Mouse (Mus musculus): ENCODE data around the gene Nrsn2. TPM values are rescaled to one million over a fixed set of nuclear protein-coding genes. Genes with fewer than 3 reads are reported as not detected.
"Not testable (repeated sequence)": the region's sequence is repeated elsewhere in the genome, so short reads cannot be mapped to it uniquely, and the experiment has no call there.

Nrsn2 gene
- polyA plus RNA-seq, 1 experiment = 0.85 TPM

- Histone ChIP-seq H3K27ac (ENCODE audit: control insufficient read depth, insufficient read depth, low read depth, low read length) (no peak overlapping the region), H3K36me3 (ENCODE audit: control insufficient read depth, insufficient read depth, low read length) (no peaks in the 10 kb centered on the region), H3K4me3 (ENCODE audit: control insufficient read depth, low read depth, low read length) (peak overlapping the region; percentile 50), H3K27me3 (ENCODE audit: control insufficient read depth, insufficient read depth, low read length) (no peaks in the 10 kb centered on the region), H3K4me1 (ENCODE audit: control insufficient read depth, insufficient read depth, low read length) (peaks cover 4% of the 10 kb centered on the region)
- TF ChIP-seq CTCF (IDR thresholded peaks at IDR 0.05; ENCODE audit: control insufficient read depth, insufficient read depth, insufficient replicate concordance, low read depth, low read length) (peak; percentile 100), POLR2A (IDR thresholded peaks at IDR 0.05; ENCODE audit: control insufficient read depth, low read depth, low read length) (no peak)
Observed at GRCm38 (mm10) chr2:152363245-152364147, 12.9 kb downstream of the Nrsn2 start.

DNA sequence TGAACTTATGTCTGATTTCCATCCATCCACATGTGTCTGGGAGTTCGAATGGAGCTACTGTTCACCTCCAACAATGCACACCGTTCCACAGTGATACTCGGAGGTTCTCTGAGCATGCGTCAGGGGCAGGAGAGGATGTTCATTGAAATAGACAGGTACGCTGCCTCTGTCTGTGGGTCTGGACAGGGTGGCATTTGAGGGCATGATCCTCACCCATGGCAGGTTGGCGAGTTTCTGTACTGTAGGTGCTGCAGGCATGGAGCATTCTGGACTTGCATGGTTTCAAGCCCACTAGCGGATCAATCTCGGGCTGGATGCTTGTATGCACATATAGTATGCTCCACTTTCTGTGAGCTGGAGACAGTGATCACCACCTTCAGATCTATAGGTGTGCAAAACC lies 15.2 kb downstream of the Nrsn2 start:
- H3K36me3 ChIP-seq (ENCODE audit: control insufficient read depth, insufficient read depth, low read length) = no peaks in the 10 kb centered on the region
- H3K4me1 ChIP-seq (ENCODE audit: control insufficient read depth, insufficient read depth, low read length) = peaks cover 4% of the 10 kb centered on the region
- no peak overlapping the region for H3K4me3 ChIP-seq (ENCODE audit: control insufficient read depth, low read depth, low read length)
- no peak overlapping the region for H3K27ac ChIP-seq (ENCODE audit: control insufficient read depth, insufficient read depth, low read depth, low read length)
- H3K27me3 ChIP-seq (ENCODE audit: control insufficient read depth, insufficient read depth, low read length) = no peaks in the 10 kb centered on the region
- TF ChIP-seq POLR2A (IDR thresholded peaks at IDR 0.05; ENCODE audit: control insufficient read depth, low read depth, low read length) (no peak), CTCF (IDR thresholded peaks at IDR 0.05; ENCODE audit: control insufficient read depth, insufficient read depth, insufficient replicate concordance, low read depth, low read length) (no peak)

DNA sequence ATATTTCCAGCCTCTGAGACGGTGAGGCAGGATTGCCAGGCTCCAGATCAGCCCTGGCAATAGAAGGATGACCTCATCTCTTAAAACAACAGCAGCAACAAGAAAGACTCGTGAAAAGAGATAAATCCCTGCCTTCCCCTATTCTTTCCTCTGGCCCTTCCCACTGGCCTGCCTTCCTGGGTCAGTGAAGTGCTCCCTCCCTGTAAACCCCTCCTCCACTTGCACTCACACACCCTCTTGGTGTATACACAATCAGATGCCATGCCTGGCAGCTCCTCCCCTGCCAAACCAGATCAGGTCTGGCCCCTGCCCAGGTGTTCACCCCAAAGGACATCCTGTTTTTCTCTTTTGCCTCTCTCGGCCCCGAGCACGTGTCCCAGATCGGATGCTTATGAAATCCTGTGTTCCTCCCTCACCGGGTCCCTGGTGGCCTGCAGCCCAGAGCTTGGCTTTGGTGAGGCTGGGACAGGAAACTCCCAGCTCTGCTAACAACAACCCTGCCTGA lies 16.1 kb downstream of the Nrsn2 start:
- Histone ChIP-seq H3K4me1 (ENCODE audit: control insufficient read depth, insufficient read depth, low read length) (peaks cover 4% of the 10 kb centered on the region), H3K27ac (ENCODE audit: control insufficient read depth, insufficient read depth, low read depth, low read length) (no peak overlapping the region), H3K27me3 (ENCODE audit: control insufficient read depth, insufficient read depth, low read length) (no peaks in the 10 kb centered on the region), H3K4me3 (ENCODE audit: control insufficient read depth, low read depth, low read length) (no peak overlapping the region), H3K36me3 (ENCODE audit: control insufficient read depth, insufficient read depth, low read length) (no peaks in the 10 kb centered on the region)
- TF ChIP-seq POLR2A (IDR thresholded peaks at IDR 0.05; ENCODE audit: control insufficient read depth, low read depth, low read length) (no peak), CTCF (IDR thresholded peaks at IDR 0.05; ENCODE audit: control insufficient read depth, insufficient read depth, insufficient replicate concordance, low read depth, low read length) (no peak)

DNA sequence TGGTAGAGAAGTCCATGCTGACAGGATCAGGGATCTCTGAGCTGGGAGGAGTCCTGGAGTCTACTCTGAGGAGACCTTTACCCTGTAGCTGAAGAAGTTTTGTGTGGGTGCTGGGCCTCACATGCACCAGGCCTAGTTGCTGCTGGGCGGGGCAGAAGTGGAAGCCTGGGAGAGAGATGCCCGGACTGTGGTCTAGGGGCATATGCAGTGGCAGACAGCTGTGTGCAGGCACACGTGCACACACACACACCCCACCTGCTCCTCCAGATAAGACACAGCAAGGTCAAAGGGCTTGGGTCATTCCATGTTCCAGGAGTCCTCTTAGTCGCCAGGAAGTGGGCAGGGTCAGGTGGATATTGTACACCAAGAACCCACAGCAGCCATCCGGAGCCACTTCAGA lies 16.8 kb downstream of the Nrsn2 start:
- TF ChIP-seq CTCF (IDR thresholded peaks at IDR 0.05; ENCODE audit: control insufficient read depth, insufficient read depth, insufficient replicate concordance, low read depth, low read length) (no peak), POLR2A (IDR thresholded peaks at IDR 0.05; ENCODE audit: control insufficient read depth, low read depth, low read length) (no peak)
- H3K27me3 ChIP-seq (ENCODE audit: control insufficient read depth, insufficient read depth, low read length) = no peaks in the 10 kb centered on the region
- H3K27ac ChIP-seq (ENCODE audit: control insufficient read depth, insufficient read depth, low read depth, low read length) = no peak overlapping the region
- no peak overlapping the region for H3K4me3 ChIP-seq (ENCODE audit: control insufficient read depth, low read depth, low read length)
- H3K36me3 ChIP-seq (ENCODE audit: control insufficient read depth, insufficient read depth, low read length) = no peaks in the 10 kb centered on the region
- H3K4me1 ChIP-seq (ENCODE audit: control insufficient read depth, insufficient read depth, low read length) = peaks cover 4% of the 10 kb centered on the region

- H3K27me3 ChIP-seq (ENCODE audit: control insufficient read depth, insufficient read depth, low read length); H3K27ac ChIP-seq (ENCODE audit: control insufficient read depth, insufficient read depth, low read depth, low read length); H3K4me1 ChIP-seq (ENCODE audit: control insufficient read depth, insufficient read depth, low read length); H3K36me3 ChIP-seq (ENCODE audit: control insufficient read depth, insufficient read depth, low read length); H3K4me3 ChIP-seq (ENCODE audit: control insufficient read depth, low read depth, low read length): not testable (repeated sequence)
- peak; percentile 43; the same call in 1 of the 2 replicates for TF ChIP-seq CTCF (IDR thresholded peaks at IDR 0.05; ENCODE audit: control insufficient read depth, insufficient read depth, insufficient replicate concordance, low read depth, low read length)
Observed at GRCm38 (mm10) chr2:152358977-152359376, 17.5 kb downstream of the Nrsn2 start.

GRCm38 (mm10) chr2:152357254-152357653 lies 19.2 kb downstream of the Nrsn2 start:
- no peak overlapping the region for H3K27ac ChIP-seq (ENCODE audit: control insufficient read depth, insufficient read depth, low read depth, low read length)
- TF ChIP-seq POLR2A (IDR thresholded peaks at IDR 0.05; ENCODE audit: control insufficient read depth, low read depth, low read length) = no peak
- TF ChIP-seq CTCF (IDR thresholded peaks at IDR 0.05; ENCODE audit: control insufficient read depth, insufficient read depth, insufficient replicate concordance, low read depth, low read length) = no peak
- no peaks in the 10 kb centered on the region for H3K4me1 ChIP-seq (ENCODE audit: control insufficient read depth, insufficient read depth, low read length)
- no peaks in the 10 kb centered on the region for H3K27me3 ChIP-seq (ENCODE audit: control insufficient read depth, insufficient read depth, low read length)
- H3K36me3 ChIP-seq (ENCODE audit: control insufficient read depth, insufficient read depth, low read length) = no peaks in the 10 kb centered on the region
- H3K4me3 ChIP-seq (ENCODE audit: control insufficient read depth, low read depth, low read length) = no peak overlapping the region

DNA sequence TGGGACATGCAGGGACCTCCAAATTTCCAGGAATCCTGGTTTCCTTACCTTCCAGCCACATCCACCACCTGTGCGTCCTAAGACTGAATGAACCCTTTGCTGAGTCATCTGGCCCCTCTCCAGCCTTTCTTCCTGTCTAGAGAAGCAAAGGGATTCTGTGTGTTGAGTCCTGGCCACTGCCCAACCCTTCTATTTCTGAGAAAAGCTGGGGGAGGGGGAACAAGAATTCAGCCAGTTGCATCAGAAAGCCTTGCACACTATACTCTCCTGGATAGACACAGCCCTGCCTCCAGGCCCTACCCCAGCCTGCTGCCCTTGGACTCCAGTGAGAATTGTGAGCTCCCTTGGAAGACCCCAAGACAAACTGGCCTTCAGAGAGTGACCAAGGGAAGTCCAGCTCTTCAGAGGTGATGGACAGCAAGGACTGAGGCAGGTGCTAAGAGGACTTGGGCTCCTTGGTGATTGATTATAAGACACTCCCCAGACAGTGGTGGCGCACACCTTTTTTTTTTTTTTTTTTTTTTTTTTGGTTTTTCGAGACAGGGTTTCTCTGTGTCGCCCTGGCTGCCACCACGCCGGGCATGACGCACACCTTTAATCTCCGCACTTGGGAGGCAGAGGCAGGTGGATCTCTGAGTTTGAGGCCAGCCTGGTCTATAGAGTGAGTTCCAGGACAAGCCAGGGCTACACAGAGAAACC lies 26.4 kb downstream of the Nrsn2 start:
- no peak overlapping the region for H3K4me3 ChIP-seq (ENCODE audit: control insufficient read depth, low read depth, low read length)
- H3K36me3 ChIP-seq (ENCODE audit: control insufficient read depth, insufficient read depth, low read length) = no peaks in the 10 kb centered on the region
- H3K27ac ChIP-seq (ENCODE audit: control insufficient read depth, insufficient read depth, low read depth, low read length) = no peak overlapping the region

More for the DNA sequence above, 26.4 kb downstream of the Nrsn2 start:
- TF ChIP-seq POLR2A (IDR thresholded peaks at IDR 0.05; ENCODE audit: control insufficient read depth, low read depth, low read length) = no peak
- no peak for TF ChIP-seq CTCF (IDR thresholded peaks at IDR 0.05; ENCODE audit: control insufficient read depth, insufficient read depth, insufficient replicate concordance, low read depth, low read length)
- no peaks in the 10 kb centered on the region for H3K27me3 ChIP-seq (ENCODE audit: control insufficient read depth, insufficient read depth, low read length)
- H3K4me1 ChIP-seq (ENCODE audit: control insufficient read depth, insufficient read depth, low read length) = no peaks in the 10 kb centered on the region; the same call in 1 of the 2 replicates

Data from testis, adult 2 months (tissue).